Mouse (Mus musculus) monocyte, adult 5-6 weeks (primary cell): ENCODE results near the gene Paf1. TPM values are rescaled to one million over a fixed set of nuclear protein-coding genes. Genes with fewer than 3 reads are reported as not detected.
A peak's percentile ranks its signal among the peaks of the same experiment; 100 is the strongest.

Source experiments
- ATAC-seq: fragments of 153-309, 156-312 bp; replicated peaks from 2 replicates; pipeline ENCODE4 v1.8.0; 2017; ENCODE audit warnings: mild to moderate bottlenecking; ENCODE audit not compliant: low TSS enrichment, insufficient number of reproducible peaks, severe bottlenecking, poor library complexity, low FRiP score
- total RNA-seq: library from RNA; stranded (forward); fragments of 200-1000, 200-491, 200-594 nt; gene quantifications from 3 replicates; pipeline ENCODE4 v1.2.3, GENCODE M21; 2017

Gene Paf1
- total RNA-seq, 1 experiment from 2014 or later: 189 TPM

DNA sequence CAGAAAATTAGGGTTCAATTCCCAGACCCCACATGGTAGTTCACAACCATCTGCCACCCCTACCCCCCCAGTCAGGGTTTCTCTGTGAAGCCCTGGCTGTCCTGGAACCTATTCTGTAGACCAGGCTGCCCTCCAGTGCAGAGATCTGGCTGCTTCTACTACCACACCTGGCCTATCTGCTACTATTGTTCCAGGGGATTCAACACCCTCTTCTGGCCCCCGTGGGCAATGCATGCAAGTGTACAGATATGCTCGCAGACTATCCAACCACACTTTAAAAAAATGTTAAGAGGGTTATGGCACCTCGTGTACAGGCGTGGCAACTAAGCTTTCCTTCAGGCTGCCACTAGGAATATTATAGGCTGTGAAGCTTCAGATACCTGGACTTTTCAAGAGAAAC, 20.1 kb downstream of the Paf1 start:
- no peak for ATAC-seq

DNA sequence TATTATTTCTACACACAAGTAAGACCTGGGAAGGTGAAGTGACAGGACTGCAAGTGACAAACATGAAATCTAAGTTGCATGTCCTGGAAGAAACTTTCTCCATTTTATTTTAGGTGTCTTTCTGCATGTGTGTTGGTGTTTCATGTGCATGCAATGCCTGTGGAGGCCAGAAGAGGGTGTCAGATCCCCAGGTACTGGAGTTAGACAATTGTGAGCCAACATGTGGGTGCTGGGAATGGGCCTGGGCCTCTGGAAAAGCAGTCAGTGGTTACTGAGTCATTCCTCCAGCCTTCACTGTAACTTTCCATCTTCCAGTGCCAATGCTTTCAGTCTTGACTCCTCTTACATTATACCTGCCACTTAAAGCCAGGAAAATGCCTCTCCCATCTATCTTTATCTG, 24.6 kb downstream of the Paf1 start:
- no peak for ATAC-seq

DNA sequence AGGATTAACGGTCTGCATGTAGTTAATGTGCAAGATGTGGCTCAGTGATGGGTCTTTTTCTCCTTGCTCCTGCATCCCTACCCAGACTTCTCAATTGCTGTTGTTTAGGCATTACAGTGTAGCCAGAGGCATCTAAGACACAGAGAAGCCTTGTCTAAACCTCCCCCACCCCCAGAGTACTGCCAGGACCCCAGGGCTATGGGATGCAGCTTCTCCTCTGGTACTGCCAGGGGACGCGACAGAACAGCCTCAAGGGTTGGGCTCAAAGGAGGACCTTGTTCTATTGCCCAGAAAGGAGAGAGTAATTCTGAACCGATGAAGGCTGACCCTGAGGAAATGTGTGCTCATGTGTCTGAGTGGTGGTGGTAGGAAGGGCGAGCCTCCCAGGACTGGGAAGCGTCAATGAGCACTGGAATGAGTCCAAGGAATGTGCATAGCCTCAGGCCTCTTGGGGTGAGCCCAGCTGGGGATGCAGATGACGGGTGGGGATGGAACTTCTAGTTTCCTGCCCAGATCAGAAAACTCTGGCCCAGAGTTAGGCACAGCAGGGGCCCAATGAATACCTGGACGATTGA, 25.4 kb downstream of the Paf1 start:
- ATAC-seq: no peak

DNA sequence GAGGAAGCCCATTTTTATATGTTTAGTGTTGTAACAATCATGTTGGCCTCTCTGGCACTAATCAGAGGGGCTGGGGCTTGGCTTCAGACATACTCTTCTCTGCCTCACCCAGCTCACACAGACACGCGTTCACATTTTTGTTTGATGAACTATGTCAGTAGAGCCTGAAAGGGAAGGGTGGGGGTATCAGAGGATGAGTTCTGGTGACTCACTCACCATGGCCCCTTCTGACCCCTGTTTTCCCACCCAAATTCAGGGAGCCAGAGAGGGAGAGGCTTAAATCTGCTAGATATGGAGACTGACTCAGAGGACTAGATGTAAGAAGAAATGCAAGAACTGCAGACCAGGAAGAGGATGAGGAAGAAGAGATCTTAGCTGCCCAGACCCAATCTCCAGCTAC, 26.7 kb downstream of the Paf1 start:
- no peak for ATAC-seq

DNA sequence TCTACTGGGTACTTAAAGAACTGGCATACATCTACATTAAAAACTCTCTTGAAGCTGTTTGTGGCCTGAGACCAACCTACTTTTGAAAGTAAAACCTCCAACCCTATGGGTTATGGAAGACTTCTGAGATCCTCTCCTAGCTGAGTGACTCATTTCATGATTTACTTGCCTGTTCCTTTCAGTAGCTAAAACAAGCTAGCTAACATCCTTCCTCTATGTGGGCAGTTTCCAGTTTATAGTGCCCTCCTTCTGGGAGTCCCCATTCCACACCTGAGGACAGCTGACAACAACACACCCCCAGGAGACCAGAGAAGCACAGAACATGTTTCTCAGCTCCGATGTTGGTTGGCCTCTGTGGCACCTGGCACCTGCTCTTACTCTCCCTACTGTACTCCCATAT, 30.3 kb downstream of the Paf1 start:
- ATAC-seq: no peak

DNA sequence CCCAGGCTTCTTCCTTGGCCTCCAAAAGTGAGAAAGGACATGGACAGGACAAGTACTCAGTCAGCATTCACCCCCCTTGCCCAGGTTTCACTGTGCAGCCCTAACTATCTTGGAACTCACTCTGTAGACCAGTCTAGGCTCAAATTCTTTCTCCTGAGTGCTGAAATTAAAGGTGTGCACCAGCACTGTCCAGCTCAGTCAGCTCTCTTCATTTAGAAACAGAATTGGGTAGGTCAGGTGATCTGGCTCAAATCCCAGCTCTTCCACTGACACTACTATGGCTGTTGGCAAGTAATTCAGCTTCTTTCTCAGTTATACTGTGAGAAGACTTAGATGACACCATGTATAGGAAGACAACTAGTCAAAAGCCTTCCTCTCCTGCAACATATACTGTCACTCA, 35.0 kb downstream of the Paf1 start:
- no peak for ATAC-seq

DNA sequence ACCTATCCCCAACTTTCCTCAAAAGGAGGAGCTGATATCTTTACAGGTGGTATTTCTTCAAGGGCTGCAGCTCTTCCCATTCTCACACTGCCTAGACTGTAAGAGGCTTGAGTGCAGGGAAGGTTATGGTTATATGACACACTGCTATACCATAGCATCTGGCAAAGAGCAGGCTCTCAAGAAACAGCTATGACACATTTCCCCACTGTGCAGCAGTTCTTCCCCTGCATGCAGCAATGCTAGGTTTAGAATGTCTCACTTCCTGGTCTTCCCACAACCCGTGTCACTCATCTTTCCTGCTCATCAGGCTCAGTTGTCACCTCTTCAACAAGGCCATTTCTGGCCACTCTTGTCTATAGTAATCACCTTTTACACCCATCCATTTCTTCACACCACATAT, 37.8 kb downstream of the Paf1 start:
- no peak for ATAC-seq

DNA sequence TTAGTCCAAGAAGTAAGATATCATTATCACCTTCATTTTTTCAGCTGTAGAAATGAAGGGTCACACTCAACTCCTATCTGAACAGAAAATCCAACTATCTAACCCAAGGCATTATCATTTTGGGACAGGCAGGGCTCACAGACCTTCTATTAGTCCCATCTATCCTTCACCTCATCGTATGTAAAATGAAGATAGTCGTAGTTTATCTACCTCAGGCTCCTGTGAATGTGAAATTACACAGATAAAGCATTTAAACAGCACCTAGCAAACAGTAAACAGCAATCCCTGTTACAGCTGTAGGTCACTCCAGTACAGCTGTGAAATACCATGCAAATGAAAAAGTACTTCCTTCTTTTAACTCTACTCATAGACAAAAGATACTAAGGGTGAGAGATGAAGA, 39.5 kb downstream of the Paf1 start:
- ATAC-seq: no peak

DNA sequence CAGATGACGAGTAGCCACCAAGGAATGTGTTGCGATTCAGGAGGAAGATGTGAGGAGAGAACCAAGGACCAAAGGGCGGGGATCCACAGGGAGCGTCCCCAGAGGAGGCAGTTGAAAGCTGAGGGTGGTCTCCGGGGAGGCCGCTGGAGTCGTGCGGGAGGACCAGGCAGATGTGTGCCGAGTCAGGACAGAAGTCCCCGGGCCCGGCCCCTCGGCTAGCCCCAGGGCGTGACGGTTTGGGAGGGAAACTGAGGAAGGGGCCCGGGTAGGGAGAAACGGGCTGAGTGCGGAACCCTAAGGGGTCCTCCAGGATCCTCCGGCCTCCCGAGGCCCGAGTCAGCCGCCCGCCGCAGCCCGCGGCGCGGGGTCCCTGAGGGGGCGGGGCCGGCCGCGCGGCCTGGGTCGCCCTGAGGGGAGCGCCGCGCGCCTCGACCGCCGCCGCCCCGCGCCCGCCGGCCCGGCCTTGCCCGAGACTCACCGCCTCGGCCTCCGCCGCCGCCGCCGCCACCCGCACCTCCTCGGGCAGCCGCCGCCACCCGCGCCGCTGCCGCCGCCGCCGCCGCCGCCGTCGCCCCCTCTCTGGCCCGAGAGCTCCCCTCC, 43.0 kb downstream of the Paf1 start:
- no peak for ATAC-seq

DNA sequence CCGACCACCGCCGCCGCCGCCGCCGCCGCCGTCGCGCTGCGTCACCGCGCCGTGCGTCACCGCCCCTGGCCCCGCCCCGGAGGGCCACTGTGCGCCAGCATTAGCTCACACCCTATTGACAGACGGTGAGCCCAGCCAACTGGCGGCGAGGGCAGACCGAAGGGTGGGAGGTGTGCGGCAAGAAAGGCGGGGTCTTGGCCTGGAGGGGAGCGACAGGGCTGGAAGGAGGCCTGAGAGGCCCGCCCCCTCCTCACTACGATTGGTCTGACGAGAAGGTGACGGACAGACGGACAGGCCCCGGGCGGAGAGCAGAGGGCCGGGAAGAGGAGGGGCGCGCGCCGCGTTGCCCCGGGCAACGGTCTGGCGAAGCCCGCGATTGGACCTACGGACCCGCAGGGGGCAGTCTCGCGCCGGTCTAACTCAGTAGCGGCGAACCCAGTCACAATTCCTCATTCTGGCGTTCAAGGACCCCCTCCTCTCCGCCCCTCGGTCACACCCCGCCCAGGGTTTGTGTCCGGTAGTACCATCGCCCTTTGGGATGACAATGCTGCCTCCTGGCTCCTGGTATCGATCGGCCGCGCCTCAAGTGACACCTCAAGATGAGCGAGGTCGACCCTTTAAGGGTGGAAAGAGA, 43.6 kb downstream of the Paf1 start:
- ATAC-seq: peak; percentile 85

DNA sequence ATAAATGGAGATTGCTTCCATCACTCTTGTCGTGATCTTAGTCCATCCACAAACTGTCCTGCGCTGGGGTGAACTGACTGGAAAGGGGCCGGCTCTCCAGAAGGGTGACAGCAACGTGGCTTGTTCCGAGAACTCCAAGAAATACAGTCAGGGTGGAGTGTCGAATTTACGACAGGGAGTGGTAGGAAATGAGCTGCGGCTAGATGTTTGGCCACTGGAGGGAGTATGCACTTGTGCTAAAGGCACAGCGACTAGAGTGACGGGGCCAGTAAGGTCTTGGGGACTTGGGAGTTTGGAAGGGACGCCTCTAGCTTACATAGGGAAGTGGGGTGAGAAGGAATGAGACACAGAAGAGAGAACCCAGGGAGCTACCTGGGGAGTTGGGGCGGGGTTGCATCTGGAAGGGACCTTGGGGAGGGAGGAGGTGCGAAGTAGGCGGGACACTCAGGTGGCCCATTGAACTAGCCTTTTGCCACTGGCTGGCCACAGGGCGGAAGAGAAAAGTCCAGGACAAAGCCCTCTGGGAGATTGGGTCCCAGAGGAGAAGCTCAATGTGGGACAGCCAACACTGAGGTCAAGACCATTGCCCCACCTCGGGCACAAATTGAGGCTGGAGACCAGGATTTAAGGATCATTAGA, 44.3 kb downstream of the Paf1 start, which contains the start of gene Gmfg:
Gene Gmfg (plus strand): TSS at position 516 of the 639 bp plus-strand sequence.
- peak; percentile 62 for ATAC-seq

DNA sequence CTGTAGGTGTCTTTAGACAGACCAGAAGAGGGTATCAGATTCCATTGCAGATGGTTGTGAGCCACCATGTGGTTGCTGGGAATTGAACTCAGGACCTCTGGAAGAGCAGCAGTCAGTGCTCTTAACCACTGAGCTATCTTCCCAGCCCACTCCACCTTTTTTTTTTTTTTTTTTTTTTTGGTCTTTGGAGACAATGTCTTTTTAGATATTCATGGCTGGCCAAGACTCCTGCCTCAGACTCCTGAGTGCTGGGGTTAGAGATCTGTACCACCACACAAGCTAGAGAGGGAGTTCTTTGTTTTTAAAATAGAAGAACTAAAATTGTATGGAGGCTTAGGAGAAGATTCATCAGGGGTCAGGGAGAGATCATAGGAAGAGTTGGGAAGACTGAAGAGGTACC, 45.2 kb downstream of the Paf1 start:
- no peak for ATAC-seq

DNA sequence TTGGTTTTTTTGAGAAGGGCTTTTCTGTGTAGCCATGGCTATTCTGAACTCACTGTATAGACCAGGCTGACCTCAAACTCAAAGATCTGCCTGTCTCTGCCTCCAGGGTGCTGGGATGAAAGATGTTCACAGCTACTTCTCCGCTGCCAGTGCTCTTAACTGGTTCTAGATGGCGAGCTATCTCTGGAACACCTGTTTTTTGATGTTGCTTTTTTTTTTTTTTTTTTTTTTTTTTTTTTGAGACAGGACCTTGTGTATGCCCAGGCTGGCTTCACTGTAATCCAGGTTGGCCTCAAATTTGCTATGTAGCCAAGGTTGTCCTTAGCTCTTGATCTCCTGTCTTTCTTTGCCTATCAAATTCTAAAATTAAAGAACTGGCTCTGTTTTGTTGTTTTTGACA, 46.0 kb downstream of the Paf1 start:
- no peak for ATAC-seq

DNA sequence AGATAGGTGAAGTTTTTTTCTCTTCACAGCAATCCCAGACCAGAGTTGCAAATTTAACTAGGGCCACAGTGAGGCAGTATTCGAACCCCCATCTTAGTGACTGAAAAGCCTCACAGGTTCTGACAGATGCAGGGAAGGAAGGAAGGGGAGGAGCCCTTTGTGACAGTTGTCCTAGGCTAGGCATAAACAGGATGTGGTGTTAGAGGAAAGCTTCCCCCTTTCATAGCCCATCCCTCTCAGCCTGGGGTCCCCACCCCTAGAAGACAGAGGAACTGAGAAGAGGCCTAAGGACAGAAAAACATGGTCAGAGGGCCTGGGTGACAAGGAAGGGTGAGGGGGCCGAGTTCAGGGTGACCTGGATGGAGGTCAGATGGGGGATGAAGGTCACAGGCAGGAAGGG, 48.0 kb downstream of the Paf1 start:
- peak; percentile 59 for ATAC-seq

DNA sequence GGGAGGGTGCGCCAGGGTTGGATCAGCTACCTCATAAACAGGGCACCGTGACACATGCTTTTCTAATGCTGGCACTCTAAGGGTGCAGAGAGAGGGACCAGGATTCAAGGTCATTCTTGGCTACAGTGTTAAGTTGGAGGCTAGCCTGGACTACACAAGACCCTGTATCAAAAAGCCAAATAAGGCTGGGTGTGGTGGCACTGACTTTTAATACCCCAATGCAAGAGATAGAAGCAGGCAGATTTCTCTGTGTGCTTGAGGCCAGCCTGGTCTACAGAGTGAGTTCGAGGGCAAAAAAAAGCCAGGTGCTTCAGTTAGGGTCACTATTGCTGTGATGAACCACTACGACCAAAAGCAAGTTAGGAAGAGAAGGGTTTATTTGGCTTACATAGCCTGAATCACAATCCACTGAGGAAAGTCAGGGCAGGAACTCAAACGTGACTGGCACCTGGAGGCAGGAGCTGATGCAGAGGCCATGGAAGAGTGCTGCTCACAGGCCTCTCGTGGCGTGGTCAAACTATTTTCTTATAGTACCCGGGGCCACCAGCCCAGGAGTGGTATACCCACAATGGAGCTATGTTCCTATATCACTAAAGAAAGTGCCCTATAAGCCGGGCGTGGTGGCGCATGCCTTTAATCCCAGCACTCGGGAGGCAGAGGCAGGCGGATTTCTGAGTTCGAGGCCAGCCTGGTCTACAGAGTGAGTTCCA, 49.2 kb downstream of the Paf1 start:
- ATAC-seq: no peak

DNA sequence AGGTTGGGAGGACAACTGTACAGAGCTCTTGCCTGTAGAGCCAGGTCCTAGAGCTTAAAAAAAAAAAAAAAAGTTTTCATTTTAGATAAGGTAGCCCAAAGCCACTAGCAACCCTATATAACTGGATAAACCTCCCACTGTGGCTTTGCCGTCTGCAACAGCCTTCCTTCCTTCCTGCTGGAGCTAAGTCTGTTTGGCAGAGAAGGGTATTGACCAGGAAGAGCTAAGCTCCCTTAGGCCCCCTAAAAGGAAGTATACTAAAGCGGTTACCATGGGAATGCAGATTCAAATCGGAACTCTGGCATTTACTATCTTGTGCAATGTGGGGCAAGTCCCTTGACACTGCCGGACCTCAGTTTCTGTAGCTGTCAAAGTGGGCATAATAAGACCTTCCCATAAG, 49.9 kb downstream of the Paf1 start:
- peak; percentile 51 for ATAC-seq

DNA sequence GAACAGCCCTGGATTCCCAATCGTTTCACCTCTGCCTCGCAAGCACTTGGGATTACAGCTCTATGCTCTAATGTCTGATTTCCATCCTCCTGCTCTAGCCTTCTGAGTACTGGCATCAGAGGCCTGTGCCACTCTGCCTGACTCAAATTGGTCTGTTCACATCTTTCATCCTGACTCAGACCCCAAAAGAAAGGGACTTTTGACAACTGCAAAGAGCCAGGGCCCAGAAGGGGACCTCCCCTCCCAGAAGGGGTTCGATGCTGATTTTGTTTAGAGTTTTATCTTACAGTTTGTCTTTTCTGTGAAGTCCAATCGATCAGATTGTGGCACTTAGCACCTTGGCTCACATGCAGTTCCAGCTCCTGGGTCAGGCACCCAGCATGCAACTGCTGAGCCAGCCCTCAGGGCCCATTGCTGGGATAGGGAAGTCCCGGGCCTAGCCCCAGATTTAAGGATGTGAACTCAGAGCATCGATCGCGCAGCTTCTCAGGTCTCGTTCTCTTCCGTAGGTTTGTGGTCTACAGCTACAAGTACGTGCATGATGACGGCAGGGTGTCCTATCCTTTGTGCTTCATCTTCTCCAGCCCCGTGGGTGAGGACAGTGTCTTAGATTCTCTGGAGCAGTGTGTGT, 51.7 kb downstream of the Paf1 start:
- ATAC-seq: peak; percentile 63

DNA sequence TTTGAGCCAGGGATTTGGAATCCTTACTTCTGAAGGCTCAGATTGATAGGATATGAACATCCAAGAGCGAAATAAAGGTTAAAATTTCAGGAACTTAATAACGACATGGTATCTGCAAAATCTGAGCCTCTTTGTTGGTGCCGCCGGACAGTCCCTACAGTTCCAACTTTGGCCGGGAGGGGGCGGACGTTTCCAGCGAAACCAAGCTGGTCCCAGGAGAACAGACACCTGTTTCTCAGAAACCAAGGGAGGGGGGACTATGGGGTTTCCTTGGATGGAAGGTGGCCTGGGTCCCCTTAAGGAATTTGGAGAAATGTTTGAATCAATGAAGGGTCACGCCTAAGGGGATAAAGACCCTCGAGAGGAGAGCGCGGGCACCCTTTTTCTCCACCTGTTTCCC, 53.7 kb downstream of the Paf1 start:
- no peak for ATAC-seq
